Mouse (Mus musculus) hindbrain, postnatal 0 days (tissue): ENCODE data around the gene Rbms1. TPM values are rescaled to one million over a fixed set of nuclear protein-coding genes. Genes with fewer than 3 reads are reported as not detected.

ENCODE experiments used
- ATAC-seq: fragments of 200-750 bp; cut with Nextera tagmentation; 2 replicates; pipeline ENCODE4 v1.8.0; 2017; ENCODE audit warnings: mild to moderate bottlenecking, moderate TSS enrichment, moderate library complexity
- DNase-seq: peaks from one replicate; pipeline ENCODE4 v3.0.0-alpha.2; 2015; ENCODE audit warnings: low spot score
- H3K27ac ChIP-seq: fragments of 300-500 bp; sonication (generic); 2 replicates; pipeline ENCODE4 v1.5.1; 2014; ENCODE audit warnings: mild to moderate bottlenecking
- H3K27me3 ChIP-seq: fragments of 300-500 bp; sonication (generic); 2 replicates; pipeline ENCODE4 v1.6.1; 2014; ENCODE audit warnings: low read length, mixed read lengths; ENCODE audit not compliant: insufficient read depth
- H3K36me3 ChIP-seq: fragments of 300-500 bp; sonication (generic); 2 replicates; pipeline ENCODE4 v1.6.1; 2014; ENCODE audit warnings: low read length, mixed read lengths; ENCODE audit not compliant: insufficient read depth
- H3K4me1 ChIP-seq: fragments of 300-500 bp; sonication (generic); 2 replicates; pipeline ENCODE4 v1.6.1; 2014; ENCODE audit warnings: antibody characterized with exemption, low read length, mixed read lengths; ENCODE audit not compliant: insufficient read depth
- H3K4me2 ChIP-seq: fragments of 300-500 bp; sonication (generic); 2 replicates; pipeline ENCODE4 v1.6.1; 2014; ENCODE audit warnings: low read depth, mild to moderate bottlenecking, low read length, moderate library complexity, mixed read lengths
- H3K4me3 ChIP-seq: fragments of 300-500 bp; sonication (generic); 2 replicates; pipeline ENCODE4 v1.5.1; 2014; ENCODE audit warnings: low read length
- H3K9ac ChIP-seq: fragments of 300-500 bp; sonication (generic); replicated peaks from 2 replicates; pipeline ENCODE4 v1.6.1; 2014; ENCODE audit warnings: mild to moderate bottlenecking, low read length, moderate library complexity, mixed read lengths
- H3K9me3 ChIP-seq: fragments of 300-500 bp; sonication (generic); 2 replicates; pipeline ENCODE4 v1.6.1; 2016; ENCODE audit warnings: low read length, mixed read lengths
- CTCF ChIP-seq: IDR thresholded peaks from 2 replicates; pipeline ENCODE4 v1.5.1; 2016; ENCODE audit warnings: antibody characterized with exemption, control low read depth, low read depth
- WGBS: fragments of 180-500 bp; shearing (Covaris S2); extraction: QIAGEN DNeasy Blood & Tissue Kit; methylation state at CpG from one replicate; pipeline ENCODE4 v1.1.7; 2014; 5-methylcytosine and 5-hydroxymethylcytosine counted together
- polyA plus RNA-seq: library from polyadenylated mRNA; unstranded; fragments of >200 nt; fragmentation: Nextera tagmentation; extraction: Ambion mirVana; gene quantifications from 2 replicates; pipeline ENCODE4 v1.2.1, GENCODE M21; 2015
- total RNA-seq: library from RNA; depleted of rRNA; stranded (reverse); fragments of >200 nt; gene quantifications from 2 replicates; pipeline ENCODE4 v1.2.3, GENCODE M21; 2014

The Rbms1 gene
- total and polyA plus RNA-seq, 2 experiments from 2014 or later = 66.2 to 69.7 TPM

DNA sequence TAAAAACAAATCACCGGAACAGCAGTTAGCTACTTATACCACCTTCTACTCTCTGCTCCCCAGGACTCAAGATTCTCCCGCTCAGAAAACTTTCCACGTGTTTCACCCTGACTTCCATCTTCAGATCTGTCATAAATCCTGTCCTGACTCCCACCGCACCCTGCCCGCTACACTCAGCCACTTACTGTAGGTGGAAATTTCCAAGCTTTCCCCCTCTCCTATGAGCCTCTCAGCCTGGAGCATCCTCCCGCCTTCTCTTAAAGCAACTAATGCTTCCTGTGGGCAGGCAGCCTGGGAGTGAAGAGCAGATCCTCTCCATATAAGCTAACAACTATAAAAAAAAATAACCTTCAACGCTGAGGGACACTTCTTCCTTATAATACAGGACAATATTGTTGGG is 44.6 kb downstream of the Rbms1 start:
- 90% methylated on average over 7 of the region's 7 CpGs for WGBS
- H3K36me3 ChIP-seq = no peaks in the 10 kb centered on the region
- ATAC-seq (no peak), DNase-seq (no peak)
- no peak overlapping the region for H3K27ac ChIP-seq
- no peak for TF ChIP-seq CTCF
- H3K4me1 ChIP-seq = peaks cover 3% of the 10 kb centered on the region; the same call in 1 of the 2 replicates
- no peaks in the 10 kb centered on the region for H3K27me3 ChIP-seq
- H3K4me2 ChIP-seq = no peak overlapping the region
- no peaks in the 10 kb centered on the region for H3K9me3 ChIP-seq
- H3K4me3 ChIP-seq = no peak overlapping the region
- H3K9ac ChIP-seq = no peak overlapping the region

DNA sequence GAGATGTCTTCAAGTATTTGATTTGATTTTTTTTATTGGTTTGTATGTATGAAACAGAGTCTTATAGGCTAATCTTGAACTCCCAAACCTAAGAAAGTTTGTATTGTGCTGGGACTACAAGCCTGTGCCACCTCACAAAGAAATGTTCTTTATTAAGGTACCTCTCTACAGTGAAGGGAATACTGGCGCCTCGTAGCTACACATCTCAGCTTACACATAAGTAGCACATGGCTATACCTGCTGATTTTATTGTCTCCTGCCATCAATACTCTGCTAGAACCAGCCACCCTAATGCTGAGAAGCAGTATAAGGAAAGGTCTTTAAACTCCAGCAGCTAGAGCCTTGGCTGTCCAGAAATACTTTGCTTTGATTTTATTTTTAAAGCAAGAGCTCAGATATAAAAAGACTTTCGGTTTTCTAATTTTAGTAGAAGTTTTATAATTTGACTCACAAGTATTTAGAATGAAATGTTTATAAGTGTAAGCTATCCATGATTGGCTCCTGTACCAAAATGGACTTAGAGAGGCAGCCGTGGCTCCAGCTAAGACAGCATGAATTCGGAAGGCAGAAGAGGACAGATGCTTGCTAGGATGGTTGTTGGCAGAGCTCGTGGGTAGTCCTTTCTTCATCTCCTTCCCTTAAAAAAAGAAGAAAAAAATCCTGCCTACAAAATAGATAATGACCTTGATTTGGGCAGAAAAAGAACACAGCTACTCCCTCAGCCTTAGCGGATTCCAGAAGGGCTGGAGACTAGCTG is 48.3 kb downstream of the Rbms1 start:
- Histone ChIP-seq H3K4me1 (peaks cover 3% of the 10 kb centered on the region; the same call in 1 of the 2 replicates), H3K4me3 (no peak overlapping the region), H3K27ac (no peak overlapping the region), H3K36me3 (no peaks in the 10 kb centered on the region), H3K9me3 (no peaks in the 10 kb centered on the region), H3K4me2 (no peak overlapping the region), H3K27me3 (no peaks in the 10 kb centered on the region), H3K9ac (no peak overlapping the region)
- ATAC-seq = no peak
- no peak for TF ChIP-seq CTCF
- 66% methylated on average over 7 of the region's 7 CpGs for WGBS
- DNase-seq = no peak

DNA sequence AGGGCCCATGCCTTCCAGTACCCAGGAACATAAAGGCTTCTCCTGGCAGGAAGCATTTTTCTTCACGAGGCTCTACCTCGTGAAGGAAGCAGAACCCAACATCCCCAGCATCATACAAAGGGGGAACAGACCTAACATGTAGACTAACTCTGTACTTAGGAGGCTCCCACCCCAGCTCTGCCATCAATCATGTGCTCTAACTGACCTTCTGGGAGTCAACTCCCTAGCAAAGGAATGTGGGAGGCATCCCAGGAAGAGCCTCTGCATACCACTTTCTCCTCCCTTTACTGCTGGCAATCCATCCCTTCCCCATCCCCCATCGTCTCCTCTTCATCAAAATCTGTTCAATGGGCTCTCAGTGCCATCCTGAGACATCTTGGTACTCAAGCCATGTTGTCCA is 49.7 kb downstream of the Rbms1 start:
- Histone ChIP-seq H3K4me3 (no peak overlapping the region), H3K36me3 (no peaks in the 10 kb centered on the region)

DNA sequence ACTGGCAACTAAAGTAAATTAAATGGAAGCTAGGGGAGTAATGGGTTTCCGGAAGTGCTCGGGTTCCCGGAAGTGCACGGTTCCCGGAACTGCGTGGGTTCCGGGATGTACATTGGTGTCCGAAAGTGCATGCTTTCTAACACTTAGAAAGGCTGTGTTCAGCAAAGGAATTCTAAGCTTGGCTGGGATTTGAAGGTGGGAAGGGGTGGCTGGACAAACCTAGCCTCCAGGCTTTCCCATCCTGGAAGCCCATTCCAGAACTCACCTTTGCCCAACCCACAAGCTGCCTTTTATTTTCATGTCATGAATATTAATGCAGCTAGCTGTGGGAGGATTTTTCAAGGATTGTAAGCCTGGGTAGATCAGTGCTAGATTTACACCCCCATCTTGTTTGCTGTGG is 51.3 kb downstream of the Rbms1 start:
- no peak for TF ChIP-seq CTCF
- H3K9ac ChIP-seq = no peak overlapping the region
- DNase-seq (no peak), ATAC-seq (no peak)
- no peak overlapping the region for H3K27ac ChIP-seq
- no peaks in the 10 kb centered on the region for H3K9me3 ChIP-seq
- 80% methylated on average over 8 of the region's 8 CpGs for WGBS
- H3K27me3 ChIP-seq = no peaks in the 10 kb centered on the region
- H3K4me1 ChIP-seq = no peaks in the 10 kb centered on the region
- H3K4me3 ChIP-seq = no peak overlapping the region
- no peak overlapping the region for H3K4me2 ChIP-seq
- H3K36me3 ChIP-seq = no peaks in the 10 kb centered on the region

More for the DNA sequence above, 49.7 kb downstream of the Rbms1 start:
- no peak overlapping the region for H3K4me2 ChIP-seq
- H3K27me3 ChIP-seq = no peaks in the 10 kb centered on the region
- no peak overlapping the region for H3K9ac ChIP-seq
- H3K9me3 ChIP-seq = no peaks in the 10 kb centered on the region
- WGBS = 63% methylated on average over 3 of the region's 3 CpGs
- peaks cover 3% of the 10 kb centered on the region; the same call in 1 of the 2 replicates for H3K4me1 ChIP-seq
- no peak for DNase-seq
- H3K27ac ChIP-seq = no peak overlapping the region
- ATAC-seq = no peak
- TF ChIP-seq CTCF = no peak

DNA sequence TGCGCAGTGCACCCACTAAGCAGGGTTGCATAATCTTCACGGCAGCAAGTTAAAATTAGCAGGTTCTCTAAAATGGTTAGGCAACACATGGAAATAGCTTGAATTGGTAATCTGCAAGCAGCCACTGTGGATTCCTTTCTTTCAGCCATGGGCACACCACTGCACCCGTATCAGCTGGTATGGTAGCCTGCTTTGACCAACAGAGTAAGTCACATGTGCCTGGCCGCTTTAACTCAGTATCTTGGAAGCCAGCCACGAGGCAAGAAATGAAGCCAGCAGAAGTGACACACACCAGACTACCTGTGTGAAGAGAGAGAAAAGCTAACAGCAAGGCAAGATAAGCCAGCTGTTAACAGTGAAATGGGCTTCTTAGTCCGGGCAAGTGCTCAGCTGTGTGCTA is 52.2 kb downstream of the Rbms1 start:
- Histone ChIP-seq H3K4me3 (no peak overlapping the region), H3K4me1 (no peaks in the 10 kb centered on the region)

DNA sequence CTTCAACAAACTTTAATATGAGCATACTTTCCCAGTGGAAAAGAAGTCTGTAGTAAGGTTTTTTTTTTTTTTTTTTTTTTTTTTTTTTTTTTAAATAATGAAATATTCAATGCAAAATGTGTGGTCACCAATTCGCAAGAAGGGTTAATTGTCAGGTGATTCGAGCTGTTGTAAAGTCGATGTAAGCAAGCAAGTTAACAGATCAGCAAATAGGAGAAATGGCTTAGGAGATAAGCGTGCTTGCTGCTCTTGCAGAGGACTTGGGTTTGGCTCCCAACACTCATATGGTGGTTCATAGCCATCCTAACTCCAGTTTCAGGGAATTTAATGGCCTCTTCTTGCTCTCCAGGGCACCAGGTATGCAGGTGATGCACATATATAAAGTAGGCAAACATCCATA is 54.4 kb downstream of the Rbms1 start:
- Histone ChIP-seq H3K36me3 (no peaks in the 10 kb centered on the region), H3K4me1 (no peaks in the 10 kb centered on the region), H3K4me2 (no peak overlapping the region), H3K9me3 (no peaks in the 10 kb centered on the region), H3K4me3 (no peak overlapping the region), H3K9ac (no peak overlapping the region), H3K27me3 (no peaks in the 10 kb centered on the region), H3K27ac (no peak overlapping the region)
- 88% methylated on average over 4 of the region's 4 CpGs for whole genome bisulfite sequencing
- no peak for TF ChIP-seq CTCF
- ATAC-seq (no peak), DNase-seq (no peak)

More for the DNA sequence above, 52.2 kb downstream of the Rbms1 start:
- WGBS = 60% methylated on average over 6 of the region's 6 CpGs
- H3K36me3 ChIP-seq = no peaks in the 10 kb centered on the region
- no peak for TF ChIP-seq CTCF
- DNase-seq (peak; percentile 41), ATAC-seq (peak; percentile 56; the same call in 1 of the 2 replicates)
- H3K27ac ChIP-seq = no peak overlapping the region
- no peak overlapping the region for H3K9ac ChIP-seq
- H3K9me3 ChIP-seq = no peaks in the 10 kb centered on the region
- H3K4me2 ChIP-seq = no peak overlapping the region
- no peaks in the 10 kb centered on the region for H3K27me3 ChIP-seq

DNA sequence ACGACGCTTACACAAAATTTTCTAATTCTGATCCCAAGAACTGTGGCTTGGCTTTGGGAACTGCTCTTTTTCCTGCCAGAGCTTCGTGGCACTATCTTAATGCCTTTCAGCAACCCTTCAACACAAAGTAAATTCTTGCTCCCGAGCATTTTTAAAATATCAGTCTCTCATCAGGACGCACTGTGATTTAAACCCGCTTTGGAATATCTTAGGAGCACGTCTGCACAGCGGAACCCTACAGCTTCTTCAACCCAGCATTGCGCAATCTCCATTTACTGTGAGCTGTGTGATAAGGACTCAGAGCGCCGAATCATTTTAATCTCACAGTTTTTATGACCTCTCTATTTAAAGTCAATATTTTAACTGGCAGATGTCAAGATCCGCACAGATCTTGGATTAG is 54.9 kb downstream of the Rbms1 start:
- Histone ChIP-seq H3K36me3 (no peaks in the 10 kb centered on the region), H3K4me1 (no peaks in the 10 kb centered on the region), H3K27ac (no peak overlapping the region), H3K4me2 (no peak overlapping the region), H3K9me3 (no peaks in the 10 kb centered on the region), H3K9ac (no peak overlapping the region), H3K4me3 (no peak overlapping the region), H3K27me3 (no peaks in the 10 kb centered on the region)
- 94% methylated on average over 12 of the region's 12 CpGs for WGBS
- TF ChIP-seq CTCF = no peak
- ATAC-seq (no peak), DNase-seq (no peak)
